Mouse (Mus musculus) midbrain, embryonic 13.5 days (tissue): ENCODE measurements around the gene Gm45799. TPM values are rescaled to one million over a fixed set of nuclear protein-coding genes. Genes with fewer than 3 reads are reported as not detected.

Experiments used
- ATAC-seq: fragments of 200-750 bp; cut with Nextera tagmentation; 2 replicates; pipeline ENCODE4 v1.8.0; 2017; ENCODE audit warnings: mild to moderate bottlenecking, moderate TSS enrichment, moderate library complexity
- H3K27ac ChIP-seq: fragments of 300-500 bp; sonication (generic); 2 replicates; pipeline ENCODE4 v1.5.1; 2015; ENCODE audit warnings: inconsistent platforms, mild to moderate bottlenecking, moderate library complexity
- H3K27me3 ChIP-seq: fragments of 300-500 bp; sonication (generic); 2 replicates; pipeline ENCODE4 v1.6.1; 2015; ENCODE audit warnings: mild to moderate bottlenecking, inconsistent platforms
- H3K36me3 ChIP-seq: fragments of 300-500 bp; sonication (generic); 2 replicates; pipeline ENCODE4 v1.6.1; 2015; ENCODE audit warnings: mild to moderate bottlenecking, inconsistent platforms
- H3K4me1 ChIP-seq: fragments of 300-500 bp; sonication (generic); replicated peaks from 2 replicates; pipeline ENCODE4 v1.6.1; 2015; ENCODE audit warnings: inconsistent platforms
- H3K4me2 ChIP-seq: fragments of 300-500 bp; sonication (generic); replicated peaks from 2 replicates; pipeline ENCODE4 v1.6.1; 2015; ENCODE audit warnings: moderate library complexity, mild to moderate bottlenecking, inconsistent platforms
- H3K4me3 ChIP-seq: fragments of 300-500 bp; sonication (generic); replicated peaks from 2 replicates; pipeline ENCODE4 v1.5.1; 2015; ENCODE audit warnings: mild to moderate bottlenecking, inconsistent platforms
- H3K9ac ChIP-seq: fragments of 300-500 bp; sonication (generic); replicated peaks from 2 replicates; pipeline ENCODE4 v1.6.1; 2015; ENCODE audit warnings: mild to moderate bottlenecking, inconsistent platforms
- H3K9me3 ChIP-seq: fragments of 300-500 bp; sonication (generic); 2 replicates; pipeline ENCODE4 v1.6.1; 2016; ENCODE audit warnings: mild to moderate bottlenecking, inconsistent platforms
- WGBS: fragments of 180-500 bp; shearing (Covaris S2); methylation state at CpG from one replicate; pipeline ENCODE4 v1.1.7; 2015; 5-methylcytosine and 5-hydroxymethylcytosine counted together
- polyA plus RNA-seq: library from polyadenylated mRNA; unstranded; fragments of >200 nt; fragmentation: Nextera tagmentation; extraction: Ambion mirVana; gene quantifications from 2 replicates; pipeline ENCODE4 v1.2.1, GENCODE M21; 2015

Gm45799 gene
- 14.7 and 15.1 TPM in 2 replicates for polyA plus RNA-seq

DNA sequence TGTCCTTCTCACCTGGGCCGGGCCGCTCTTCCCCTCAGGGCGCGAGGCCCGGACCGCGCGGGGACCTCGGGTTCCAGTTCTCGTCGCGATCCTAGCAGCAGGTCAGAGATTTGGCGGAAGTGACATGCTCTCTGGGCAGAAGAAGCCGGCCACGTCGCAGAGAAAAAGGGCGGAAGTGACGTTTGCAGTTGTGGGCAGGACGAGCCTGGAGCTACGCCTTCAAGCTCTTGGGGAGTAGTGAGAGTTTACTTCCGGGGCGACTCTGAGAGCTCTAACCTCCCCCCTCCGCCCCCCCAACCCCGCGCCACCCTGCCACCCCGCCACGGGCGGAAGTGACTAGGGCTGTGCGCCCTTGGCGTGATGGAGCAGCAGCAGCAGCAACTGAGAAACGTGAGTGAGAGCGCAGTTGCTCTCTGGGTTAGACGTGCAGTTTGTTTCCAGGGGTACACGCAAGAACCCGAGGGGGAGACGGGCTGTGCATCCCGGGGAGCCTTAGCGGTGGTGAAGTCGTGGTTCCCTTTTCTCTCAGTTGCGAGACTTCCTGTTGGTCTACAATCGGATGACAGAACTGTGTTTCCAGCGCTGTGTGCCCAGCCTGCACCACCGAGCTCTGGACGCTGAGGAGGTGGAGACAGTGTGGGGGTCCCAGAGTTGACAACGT is at the start of gene Gm45799, which contains the start of gene Arfip2:
Gene Gm45799, plus strand, starts transcription at position 320 of the 661 bp plus-strand sequence.
Gene Arfip2, minus strand, starts transcription at position 184 of the 661 bp plus-strand sequence.
- H3K4me1 ChIP-seq = peaks cover 29% of the 10 kb centered on the region
- under 1% methylated on average over 45 of the region's 45 CpGs for WGBS
- ATAC-seq = peak; percentile 97
- H3K27ac ChIP-seq = peak within 1 kb of the TSS; percentile 84
- peak within 1 kb of the TSS; percentile 79 for H3K4me3 ChIP-seq
- peak within 1 kb of the TSS; percentile 98 for H3K4me2 ChIP-seq
- H3K9me3 ChIP-seq = no peaks in the 10 kb centered on the region
- H3K9ac ChIP-seq = peak within 1 kb of the TSS; percentile 94
- peaks cover 36% of the 10 kb centered on the region for H3K36me3 ChIP-seq
- H3K27me3 ChIP-seq = no peaks in the 10 kb centered on the region

DNA sequence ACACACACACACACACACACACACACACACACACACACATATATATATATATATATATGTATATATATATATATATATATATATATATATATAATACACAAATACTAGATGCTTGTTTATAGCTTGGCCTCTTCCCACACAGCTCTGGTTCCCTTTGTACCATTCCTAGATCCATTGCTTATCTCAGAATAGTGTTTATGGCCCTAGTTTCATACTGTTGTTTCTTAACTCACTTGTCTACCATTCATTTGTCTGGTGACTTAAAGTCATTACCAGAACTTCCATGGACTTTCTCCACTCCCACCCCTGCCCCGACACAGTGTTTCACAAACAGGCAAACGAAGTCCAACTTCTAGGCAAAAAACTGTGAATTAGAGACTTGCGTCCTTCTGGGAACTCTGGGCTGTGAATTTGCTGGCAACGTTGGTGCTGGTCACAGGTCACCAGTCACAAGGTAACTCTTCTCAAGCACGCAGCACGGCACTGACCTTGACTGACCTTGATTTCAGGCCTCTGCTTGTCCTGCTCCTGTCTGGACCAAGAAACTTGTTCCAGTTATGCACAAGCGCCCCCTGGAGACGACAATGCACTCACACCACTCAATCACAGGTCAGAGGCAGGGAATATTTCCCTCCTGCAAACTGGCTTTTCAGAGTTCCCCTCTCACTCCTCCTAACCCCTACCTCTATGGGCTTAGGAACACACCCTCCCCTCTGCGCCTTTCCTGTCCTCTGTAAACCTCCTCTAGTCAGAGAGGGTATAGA is 37.3 kb upstream of the Gm45799 start:
- H3K27me3 ChIP-seq = no peaks in the 10 kb centered on the region
- 0 out of 2 replicates have a peak, but pooled peaks cover 6% of the 10 kb centered on the region for H3K9me3 ChIP-seq
- H3K4me3 ChIP-seq = no peak overlapping the region
- WGBS = 38% methylated on average over 9 of the region's 9 CpGs
- no peaks in the 10 kb centered on the region for H3K4me1 ChIP-seq
- H3K9ac ChIP-seq = no peak overlapping the region
- ATAC-seq = peak; percentile 86
- no peak overlapping the region for H3K4me2 ChIP-seq
- no peak overlapping the region for H3K27ac ChIP-seq
- no peaks in the 10 kb centered on the region for H3K36me3 ChIP-seq

DNA sequence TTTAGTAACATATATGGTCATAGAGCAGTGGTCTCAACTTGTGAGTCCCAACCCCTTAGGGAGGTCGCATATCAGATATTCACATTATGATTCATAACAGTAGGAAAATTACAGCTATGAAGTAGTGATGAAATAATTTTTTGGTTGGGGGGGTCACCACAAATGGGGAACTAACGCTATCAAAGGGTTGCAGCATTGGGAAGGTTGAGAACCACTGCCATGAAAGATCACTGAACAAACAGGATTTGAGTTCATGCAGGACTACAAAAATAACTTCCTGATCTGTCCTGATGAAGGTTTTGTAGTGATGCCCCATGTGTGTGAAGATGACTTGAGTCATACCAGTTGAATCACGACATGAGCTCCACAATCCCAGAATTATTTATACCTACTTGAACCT is 31.9 kb upstream of the Gm45799 start:
- Histone ChIP-seq H3K9me3 (0 out of 2 replicates have a peak, but pooled peaks cover 6% of the 10 kb centered on the region), H3K4me2 (no peak overlapping the region), H3K9ac (no peak overlapping the region), H3K4me3 (no peak overlapping the region), H3K36me3 (peaks cover 45% of the 10 kb centered on the region), H3K4me1 (no peaks in the 10 kb centered on the region), H3K27me3 (no peaks in the 10 kb centered on the region), H3K27ac (no peak overlapping the region)
- ATAC-seq = no peak
- 95% methylated on average over 3 of the region's 3 CpGs for WGBS

DNA sequence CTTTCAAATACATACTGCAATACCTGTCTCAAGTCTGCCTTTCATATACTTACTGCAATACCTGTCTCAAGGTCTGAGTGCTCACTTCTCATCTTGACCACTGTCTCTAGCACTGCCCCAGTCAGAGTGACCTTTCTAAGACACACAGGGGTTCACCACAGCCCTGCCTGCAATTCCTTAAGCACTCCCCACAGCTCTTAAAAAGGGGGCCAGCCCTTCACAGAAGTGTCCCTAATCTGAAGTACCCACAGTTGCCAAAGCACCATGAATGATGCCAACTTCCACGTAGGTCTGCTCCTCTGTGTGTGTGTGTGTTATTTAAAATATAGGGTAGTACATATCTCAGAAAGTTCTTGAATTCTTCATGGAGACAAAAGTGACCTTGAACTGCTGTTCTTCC is 28.6 kb upstream of the Gm45799 start:
- no peaks in the 10 kb centered on the region for H3K9me3 ChIP-seq
- H3K4me3 ChIP-seq = no peak overlapping the region
- no peaks in the 10 kb centered on the region for H3K4me1 ChIP-seq
- no peak overlapping the region for H3K9ac ChIP-seq
- no peak overlapping the region for H3K4me2 ChIP-seq
- peaks cover 78% of the 10 kb centered on the region for H3K36me3 ChIP-seq
- H3K27me3 ChIP-seq = no peaks in the 10 kb centered on the region
- no peak for ATAC-seq
- 100% methylated on average over 1 of the region's 1 CpGs for WGBS
- H3K27ac ChIP-seq = no peak overlapping the region

DNA sequence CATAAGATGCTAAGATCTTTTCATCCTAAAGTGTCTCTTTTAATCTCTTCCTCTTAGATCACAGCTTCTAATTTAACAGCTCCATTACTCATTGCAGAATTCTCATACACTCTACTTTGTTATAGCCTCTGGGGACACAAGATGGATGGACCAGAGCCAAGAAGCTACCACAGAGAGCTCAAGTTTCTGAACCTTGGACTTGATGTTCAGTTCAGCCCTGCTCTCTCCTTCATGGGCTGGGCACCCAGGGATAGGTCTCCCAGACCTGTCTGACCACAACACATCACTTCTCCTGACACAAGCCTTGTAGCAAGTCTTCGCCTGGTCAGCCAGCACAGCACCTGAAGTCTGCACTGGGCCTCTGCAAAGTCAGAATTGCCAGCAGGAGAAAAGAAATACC is 26.0 kb upstream of the Gm45799 start:
- ATAC-seq = no peak
- H3K9me3 ChIP-seq = no peaks in the 10 kb centered on the region
- 100% methylated on average over 1 of the region's 1 CpGs for WGBS

DNA sequence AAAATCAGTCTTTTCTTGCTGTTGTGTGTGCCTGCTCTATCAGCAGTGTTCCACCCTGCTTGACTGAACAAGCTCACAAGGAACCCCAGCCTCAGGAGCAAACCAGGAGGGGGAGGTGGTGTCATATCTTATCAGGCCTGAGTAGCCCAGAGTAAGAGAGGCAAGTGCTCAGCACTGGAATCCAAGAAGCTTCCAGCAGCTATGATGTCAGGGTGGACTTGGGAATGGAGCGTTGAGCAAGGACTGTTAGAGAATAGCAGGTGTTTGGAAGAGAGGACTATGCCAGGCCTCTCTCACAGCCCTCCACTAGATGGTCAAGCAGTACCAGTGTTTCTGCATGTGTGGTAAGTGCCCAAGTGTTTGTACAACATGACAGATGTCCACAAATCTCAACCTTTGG is 24.6 kb upstream of the Gm45799 start:
- Histone ChIP-seq H3K27me3 (no peaks in the 10 kb centered on the region), H3K4me3 (no peak overlapping the region), H3K4me2 (no peak overlapping the region), H3K36me3 (peaks cover 100% of the 10 kb centered on the region), H3K4me1 (no peaks in the 10 kb centered on the region), H3K9me3 (no peaks in the 10 kb centered on the region), H3K9ac (no peak overlapping the region), H3K27ac (no peak overlapping the region)
- WGBS = 94% methylated on average over 1 of the region's 1 CpGs
- ATAC-seq = no peak

More for the DNA sequence above, 26.0 kb upstream of the Gm45799 start:
- Histone ChIP-seq H3K4me1 (no peaks in the 10 kb centered on the region), H3K27ac (no peak overlapping the region), H3K27me3 (no peaks in the 10 kb centered on the region), H3K9ac (no peak overlapping the region), H3K4me2 (no peak overlapping the region), H3K36me3 (peaks cover 100% of the 10 kb centered on the region), H3K4me3 (no peak overlapping the region)

DNA sequence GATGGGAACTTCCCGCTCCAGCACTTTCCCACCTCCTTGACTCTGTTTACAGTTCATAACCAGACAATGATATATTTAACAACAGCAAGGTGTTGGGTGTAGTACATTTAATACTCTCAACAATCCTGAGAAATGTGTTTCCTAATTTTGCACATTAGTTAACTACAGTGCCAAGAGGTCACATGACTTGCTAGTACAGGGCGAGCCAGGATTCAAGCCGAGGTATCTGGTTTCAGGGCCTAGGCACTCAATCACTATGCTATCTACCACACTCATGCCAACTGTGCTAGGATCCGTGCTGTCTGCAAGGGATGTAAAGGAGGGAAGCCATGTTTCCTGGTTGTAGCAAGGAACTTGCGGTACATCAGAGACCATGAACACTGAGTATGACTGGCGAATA is 23.8 kb upstream of the Gm45799 start:
- Histone ChIP-seq H3K4me2 (no peak overlapping the region), H3K9me3 (no peaks in the 10 kb centered on the region), H3K4me3 (no peak overlapping the region), H3K27me3 (no peaks in the 10 kb centered on the region), H3K4me1 (no peaks in the 10 kb centered on the region), H3K36me3 (peaks cover 100% of the 10 kb centered on the region), H3K9ac (no peak overlapping the region), H3K27ac (no peak overlapping the region)
- no peak for ATAC-seq
- 91% methylated on average over 6 of the region's 6 CpGs for WGBS

DNA sequence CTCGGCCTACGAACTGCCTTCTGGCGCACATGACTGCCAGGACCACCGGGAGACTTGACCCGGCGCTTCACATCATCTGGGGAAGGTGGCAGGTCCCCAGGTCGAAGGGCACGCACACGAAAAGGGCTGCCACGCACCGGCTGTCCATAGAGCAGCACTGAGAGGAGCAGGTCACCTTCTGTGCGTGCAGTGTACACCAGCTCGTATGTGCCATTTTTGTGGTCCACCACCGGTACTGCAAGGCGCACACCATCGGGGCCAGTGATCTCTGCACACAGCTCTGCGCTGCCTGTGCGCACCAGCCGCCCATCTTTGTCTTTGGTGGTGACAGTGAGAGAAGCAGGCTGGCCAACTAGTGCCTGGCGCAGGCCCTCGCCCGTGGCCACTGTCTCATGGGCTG is 22.5 kb upstream of the Gm45799 start:
- ATAC-seq = peak; percentile 60
- Histone ChIP-seq H3K9me3 (no peaks in the 10 kb centered on the region), H3K4me3 (no peak overlapping the region), H3K36me3 (peaks cover 99% of the 10 kb centered on the region), H3K9ac (no peak overlapping the region), H3K27me3 (no peaks in the 10 kb centered on the region), H3K27ac (no peak overlapping the region), H3K4me1 (no peaks in the 10 kb centered on the region), H3K4me2 (no peak overlapping the region)
- WGBS = 96% methylated on average over 22 of the region's 22 CpGs

DNA sequence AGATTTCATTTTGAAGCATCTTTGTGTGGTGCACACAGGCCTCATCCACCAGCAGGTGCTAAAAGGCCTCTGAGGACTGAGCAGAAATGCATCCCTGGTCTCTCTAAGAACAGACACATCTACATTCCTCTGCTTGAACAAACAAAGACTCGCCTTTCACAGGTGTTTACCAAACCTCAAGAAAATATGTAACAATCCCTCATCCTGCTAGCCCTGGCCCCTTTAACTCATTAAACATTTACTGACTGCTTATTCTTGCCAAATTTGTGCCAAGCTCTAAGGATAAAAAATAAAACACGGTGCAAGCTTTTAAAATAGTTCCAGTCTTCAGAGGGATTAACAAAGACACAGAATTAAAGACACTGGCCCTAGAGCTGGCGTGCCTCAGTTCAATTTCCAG is 20.7 kb upstream of the Gm45799 start:
- no peak for ATAC-seq
- Histone ChIP-seq H3K27me3 (no peaks in the 10 kb centered on the region), H3K36me3 (peaks cover 97% of the 10 kb centered on the region), H3K9ac (no peak overlapping the region), H3K4me2 (no peak overlapping the region), H3K27ac (no peak overlapping the region), H3K4me1 (no peaks in the 10 kb centered on the region), H3K9me3 (no peaks in the 10 kb centered on the region), H3K4me3 (no peak overlapping the region)
- 65% methylated on average over 3 of the region's 3 CpGs for WGBS

DNA sequence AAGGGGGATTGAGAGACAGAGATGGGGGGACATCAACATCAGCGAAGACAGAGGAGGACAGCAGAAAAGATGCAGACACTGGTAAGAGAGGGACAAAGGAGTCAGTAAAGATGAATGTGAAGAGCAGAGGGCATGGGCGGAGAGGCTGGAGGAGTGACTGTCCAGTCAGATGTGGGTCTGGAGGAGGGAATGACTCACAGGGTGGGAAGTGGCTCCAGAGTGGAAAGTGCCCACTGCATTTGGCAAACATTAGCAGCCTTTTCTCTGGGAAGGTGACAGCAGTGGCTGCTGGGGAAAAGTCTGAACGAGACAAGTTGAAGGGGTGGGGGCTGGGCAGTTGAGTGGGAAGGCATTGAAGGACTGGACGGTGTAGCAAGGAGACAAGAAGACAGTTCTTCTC is 19.3 kb upstream of the Gm45799 start:
- Histone ChIP-seq H3K4me2 (no peak overlapping the region), H3K36me3 (peaks cover 94% of the 10 kb centered on the region), H3K27me3 (no peaks in the 10 kb centered on the region), H3K9me3 (no peaks in the 10 kb centered on the region), H3K4me3 (no peak overlapping the region), H3K4me1 (no peaks in the 10 kb centered on the region), H3K27ac (no peak overlapping the region), H3K9ac (no peak overlapping the region)
- ATAC-seq = no peak
- WGBS = 80% methylated on average over 4 of the region's 4 CpGs

DNA sequence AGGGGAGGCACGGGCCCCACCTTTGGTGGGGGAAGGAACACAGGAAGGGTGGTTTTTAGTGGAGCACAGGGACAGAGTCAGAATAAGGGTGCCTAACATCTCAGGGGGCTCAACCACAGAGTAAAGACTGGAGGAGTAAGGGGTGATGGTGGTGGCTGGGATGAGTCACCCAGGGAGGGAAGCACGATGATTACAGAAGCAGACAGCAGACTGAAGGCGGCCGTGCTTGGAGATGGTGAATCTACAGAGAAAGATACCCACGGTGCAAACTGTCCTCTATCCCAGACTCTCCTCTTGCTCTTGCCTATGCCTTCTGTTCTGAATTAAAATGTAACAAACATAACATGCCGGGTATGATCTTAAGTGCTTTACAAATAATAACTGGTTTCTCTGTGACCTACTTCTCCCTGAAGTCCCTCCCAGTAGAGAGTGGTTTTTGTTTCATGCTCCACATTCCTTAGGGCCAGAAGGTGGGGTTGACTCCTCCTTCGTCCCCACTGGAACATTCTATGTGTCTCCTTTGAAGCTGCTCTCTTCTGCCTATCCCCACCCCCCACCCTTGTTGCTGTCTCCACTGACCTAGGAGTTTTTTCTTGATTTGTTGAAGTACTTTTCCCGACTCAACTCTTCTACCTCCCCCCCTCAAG is 18.6 kb upstream of the Gm45799 start:
- no peak overlapping the region for H3K27ac ChIP-seq
- no peaks in the 10 kb centered on the region for H3K9me3 ChIP-seq
- H3K4me2 ChIP-seq = no peak overlapping the region
- peaks cover 87% of the 10 kb centered on the region for H3K36me3 ChIP-seq
- H3K27me3 ChIP-seq = no peaks in the 10 kb centered on the region
- 86% methylated on average over 8 of the region's 8 CpGs for WGBS
- no peaks in the 10 kb centered on the region for H3K4me1 ChIP-seq
- no peak overlapping the region for H3K9ac ChIP-seq
- no peak for ATAC-seq
- no peak overlapping the region for H3K4me3 ChIP-seq

DNA sequence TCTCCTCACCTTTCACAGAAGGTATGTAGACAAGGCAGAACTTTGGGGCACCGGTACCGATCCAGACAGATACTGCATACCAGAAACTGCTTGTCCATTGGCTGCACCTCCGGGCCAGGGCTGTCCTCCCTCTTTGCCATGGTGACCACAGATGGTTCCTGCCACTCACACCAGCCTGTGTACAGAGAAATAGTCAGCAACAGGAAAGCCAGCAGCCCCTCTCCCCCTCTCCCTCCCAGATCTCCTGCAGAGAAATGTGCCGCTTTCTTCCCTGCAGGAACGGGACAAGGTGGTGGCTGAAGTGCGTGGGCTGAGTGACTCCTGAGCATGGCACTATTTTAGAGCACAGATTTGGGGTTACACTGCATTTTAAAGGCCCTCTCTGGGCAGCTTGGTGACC is 15.0 kb upstream of the Gm45799 start:
- Histone ChIP-seq H3K9me3 (no peaks in the 10 kb centered on the region), H3K4me2 (no peak overlapping the region), H3K27ac (no peak overlapping the region), H3K4me1 (peaks cover 21% of the 10 kb centered on the region), H3K4me3 (no peak overlapping the region), H3K9ac (no peak overlapping the region), H3K36me3 (peaks cover 51% of the 10 kb centered on the region), H3K27me3 (no peaks in the 10 kb centered on the region)
- 84% methylated on average over 6 of the region's 6 CpGs for WGBS
- no peak for ATAC-seq
